Mouse (Mus musculus) ES-Bruce4 (cell line): ENCODE measurements around the gene Tcf12. TPM values are rescaled to one million over a fixed set of nuclear protein-coding genes. Genes with fewer than 3 reads are reported as not detected.

Source experiments
- H3K27ac ChIP-seq: 2 replicates; pipeline ENCODE4 v1.5.1; 2012; ENCODE audit warnings: low read length, inconsistent platforms; ENCODE audit not compliant: insufficient read depth
- H3K27me3 ChIP-seq: 2 replicates; pipeline ENCODE4 v1.6.1; 2012; ENCODE audit warnings: mild to moderate bottlenecking, low read length, inconsistent platforms; ENCODE audit not compliant: control insufficient read depth, poor library complexity, insufficient read depth, severe bottlenecking
- H3K36me3 ChIP-seq: 2 replicates; pipeline ENCODE4 v1.6.1; 2012; ENCODE audit warnings: inconsistent platforms, mild to moderate bottlenecking, low read length, moderate library complexity; ENCODE audit not compliant: control insufficient read depth, poor library complexity, insufficient read depth, severe bottlenecking
- H3K4me1 ChIP-seq: one replicate; pipeline ENCODE4 v1.8.1; 2011; ENCODE audit warnings: low read length; ENCODE audit not compliant: control insufficient read depth, insufficient read depth
- H3K4me3 ChIP-seq: 2 replicates; pipeline ENCODE4 v1.5.1; 2011; ENCODE audit warnings: low read depth, mild to moderate bottlenecking, low read length
- H3K9ac ChIP-seq: 2 replicates; pipeline ENCODE4 v1.6.1; 2012; ENCODE audit warnings: low read depth, mild to moderate bottlenecking, inconsistent platforms; ENCODE audit not compliant: poor library complexity, severe bottlenecking
- H3K9me3 ChIP-seq: replicated peaks from 2 replicates; pipeline ENCODE4 v1.6.1; 2012; ENCODE audit warnings: mild to moderate bottlenecking, low read length, inconsistent platforms; ENCODE audit not compliant: control insufficient read depth, poor library complexity, insufficient read depth, severe bottlenecking
- CTCF ChIP-seq: IDR thresholded peaks from one replicate; pipeline ENCODE4 v1.8.1; 2011; ENCODE audit warnings: low read depth, low read length
- EP300 ChIP-seq: IDR thresholded peaks from 2 replicates; pipeline ENCODE4 v1.6.1; 2011; ENCODE audit warnings: low read depth, low read length; ENCODE audit not compliant: insufficient read depth
- POLR2A ChIP-seq: IDR thresholded peaks from one replicate; pipeline ENCODE4 v1.8.1; 2011; ENCODE audit warnings: low read length; ENCODE audit not compliant: insufficient read depth
- polyA plus RNA-seq: library from polyadenylated mRNA; stranded (reverse); fragments of >200 nt; gene quantifications from 2 replicates; pipeline ENCODE4 v1.2.4, GENCODE M21; 2011; ENCODE audit warnings: low read depth; ENCODE audit not compliant: missing spikeins, insufficient read depth, insufficient read length

Tcf12 gene
- polyA plus RNA-seq, 1 experiment, result 52.6 TPM

DNA sequence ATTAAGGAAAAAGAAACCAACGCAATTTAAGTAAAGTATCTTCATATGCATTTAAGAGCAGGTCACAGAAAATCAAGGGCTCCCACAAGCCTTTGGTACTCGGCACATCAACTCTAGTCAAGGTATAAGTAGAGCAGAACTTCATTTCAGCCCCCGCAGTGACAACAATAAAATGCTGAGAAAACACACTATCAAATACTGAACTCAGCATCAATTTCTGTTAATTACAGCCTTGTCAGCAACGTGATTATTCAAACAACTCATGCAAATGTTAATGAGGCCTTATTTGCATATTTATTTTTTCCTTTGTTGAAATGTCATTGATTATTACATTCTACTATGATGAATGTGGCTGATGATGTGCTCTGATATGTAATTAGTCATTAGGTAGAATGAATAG is 136.5 kb downstream of the Tcf12 start:
- Histone ChIP-seq H3K9ac (no peak overlapping the region), H3K36me3 (no peaks in the 10 kb centered on the region), H3K27me3 (no peaks in the 10 kb centered on the region), H3K4me1 (no peaks in the 10 kb centered on the region), H3K4me3 (no peak overlapping the region), H3K9me3 (no peaks in the 10 kb centered on the region), H3K27ac (no peak overlapping the region)
- TF ChIP-seq POLR2A, result no peak
- no peak for TF ChIP-seq EP300

DNA sequence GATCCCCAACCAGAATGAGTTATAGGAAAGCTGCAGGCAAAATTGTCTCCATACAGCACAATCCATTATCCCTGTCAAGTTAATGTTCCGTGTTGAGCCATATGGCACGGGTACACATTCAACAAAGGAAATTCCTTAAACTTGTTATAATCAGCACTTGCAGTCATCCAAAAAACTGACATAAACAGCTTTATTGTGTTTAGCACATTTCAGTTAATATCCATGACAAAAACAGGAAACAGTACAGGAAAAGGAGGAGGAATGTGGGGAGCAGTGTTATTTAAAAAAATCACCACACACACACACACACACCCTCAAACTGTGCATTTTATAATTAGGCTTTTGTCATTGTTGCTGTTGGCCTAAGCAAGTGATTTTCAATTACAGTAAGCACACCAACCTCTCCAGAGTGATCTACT is 137.1 kb downstream of the Tcf12 start:
- TF ChIP-seq EP300 (no peak), CTCF (no peak), POLR2A (no peak)
- Histone ChIP-seq H3K9me3 (no peaks in the 10 kb centered on the region), H3K4me3 (no peak overlapping the region), H3K9ac (no peak overlapping the region), H3K27ac (no peak overlapping the region), H3K27me3 (no peaks in the 10 kb centered on the region), H3K4me1 (no peaks in the 10 kb centered on the region), H3K36me3 (no peaks in the 10 kb centered on the region)

DNA sequence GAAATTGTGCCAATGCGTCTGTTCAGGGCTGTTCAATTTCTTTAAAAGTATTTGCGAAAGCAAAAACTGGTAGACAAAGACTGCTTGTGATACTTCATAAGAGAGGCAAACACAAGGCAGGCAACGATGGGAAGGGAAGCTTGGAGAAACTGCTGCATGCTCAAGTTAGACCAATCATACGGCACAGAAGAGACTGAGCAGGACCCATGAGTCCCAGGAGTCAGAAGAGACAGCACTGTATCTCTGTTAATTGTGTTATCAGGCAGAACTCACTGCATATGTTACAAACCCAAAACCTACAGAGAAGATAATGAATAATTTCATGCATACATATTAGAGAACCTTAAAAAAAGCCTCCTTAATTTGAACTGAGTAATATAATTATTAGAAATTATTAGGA is 147.6 kb downstream of the Tcf12 start:
- H3K9me3 ChIP-seq, result no peaks in the 10 kb centered on the region

DNA sequence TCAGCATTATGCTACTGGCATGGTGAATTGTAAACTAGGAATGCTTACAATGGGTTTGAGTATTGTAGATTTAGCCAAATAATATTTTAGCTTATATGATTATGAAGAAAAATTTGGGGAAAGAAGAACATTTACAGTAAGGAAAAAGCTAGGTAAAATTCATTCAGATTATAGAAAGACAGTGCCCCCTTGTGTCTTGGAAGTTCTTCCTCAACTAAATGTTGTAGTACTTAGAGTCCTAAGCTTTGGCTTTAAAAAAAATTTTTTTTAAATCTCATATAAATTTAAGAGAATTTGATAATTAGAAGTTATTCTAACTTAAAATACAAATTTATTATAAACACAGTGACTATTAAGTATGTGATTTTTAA is 151.7 kb downstream of the Tcf12 start:
- Histone ChIP-seq H3K27ac (no peak overlapping the region), H3K36me3 (no peaks in the 10 kb centered on the region), H3K9me3 (no peaks in the 10 kb centered on the region), H3K27me3 (no peaks in the 10 kb centered on the region), H3K4me3 (no peak overlapping the region), H3K9ac (no peak overlapping the region), H3K4me1 (no peaks in the 10 kb centered on the region)
- TF ChIP-seq POLR2A, result no peak
- no peak for TF ChIP-seq CTCF
- no peak for TF ChIP-seq EP300

More for the DNA sequence above, 147.6 kb downstream of the Tcf12 start:
- H3K27me3 ChIP-seq, result no peaks in the 10 kb centered on the region
- no peak overlapping the region for H3K9ac ChIP-seq
- no peaks in the 10 kb centered on the region for H3K4me1 ChIP-seq
- H3K27ac ChIP-seq, result no peak overlapping the region
- H3K4me3 ChIP-seq, result no peak overlapping the region
- TF ChIP-seq CTCF, result no peak
- no peak for TF ChIP-seq POLR2A
- no peak for TF ChIP-seq EP300
- no peaks in the 10 kb centered on the region for H3K36me3 ChIP-seq

DNA sequence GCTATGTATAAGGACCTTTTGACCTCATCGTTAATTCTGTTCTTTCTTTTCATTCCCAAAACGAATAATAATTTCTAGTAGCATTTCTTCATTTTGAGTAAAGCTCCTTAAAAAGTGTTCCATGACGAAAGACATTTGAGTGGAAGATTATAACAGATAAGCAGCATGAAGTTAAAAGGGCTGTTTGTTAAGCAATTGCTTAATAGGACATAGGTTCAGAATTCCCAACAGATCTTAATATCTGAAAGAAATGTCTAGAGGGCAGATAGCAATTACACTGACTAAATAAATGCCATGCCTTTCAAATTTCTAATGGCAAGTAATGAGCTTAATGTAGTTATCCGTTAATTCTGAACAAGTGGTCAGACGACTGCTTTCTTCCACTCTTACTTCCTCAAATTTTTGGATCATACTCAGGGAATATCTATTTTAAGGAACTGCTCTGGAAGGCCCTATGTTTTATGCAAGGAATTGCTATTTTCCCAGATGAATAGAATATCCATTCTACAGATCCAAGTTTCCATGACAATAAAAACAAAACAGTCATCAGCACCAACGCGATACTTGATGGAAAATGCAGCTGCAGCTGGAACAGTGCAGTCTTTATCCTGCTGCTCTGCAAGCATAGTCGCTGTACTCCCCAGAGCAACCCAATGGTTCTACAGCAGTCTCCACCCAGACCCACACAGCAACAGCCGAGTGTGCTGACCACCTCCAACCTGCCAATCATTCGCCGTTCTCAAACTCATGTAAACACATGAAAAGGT is 152.2 kb downstream of the Tcf12 start:
- Histone ChIP-seq H3K36me3 (no peaks in the 10 kb centered on the region), H3K27me3 (no peaks in the 10 kb centered on the region), H3K9ac (no peak overlapping the region), H3K9me3 (no peaks in the 10 kb centered on the region), H3K27ac (no peak overlapping the region), H3K4me3 (no peak overlapping the region), H3K4me1 (no peaks in the 10 kb centered on the region)
- TF ChIP-seq CTCF (no peak), POLR2A (no peak), EP300 (no peak)

DNA sequence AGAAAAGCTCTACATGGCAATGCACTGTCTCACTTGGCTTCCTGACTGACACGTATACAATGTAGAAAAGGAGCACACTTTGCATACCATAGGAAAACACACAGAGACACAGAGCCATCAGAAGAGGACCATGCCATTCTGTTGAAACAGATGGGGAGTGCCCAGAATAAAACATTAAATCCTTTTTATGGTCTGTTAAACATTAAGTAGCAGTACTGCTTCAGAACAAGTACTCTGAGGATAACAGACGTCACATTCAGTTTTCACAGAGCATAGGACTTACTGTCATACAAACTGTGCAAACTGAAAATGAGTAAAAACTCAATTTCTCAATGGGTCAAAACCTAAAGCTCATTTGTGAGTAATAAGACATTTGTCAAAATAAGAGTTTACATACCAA is 158.5 kb downstream of the Tcf12 start:
- Histone ChIP-seq H3K27ac (no peak overlapping the region), H3K4me3 (no peak overlapping the region), H3K4me1 (no peaks in the 10 kb centered on the region), H3K36me3 (no peaks in the 10 kb centered on the region), H3K9ac (no peak overlapping the region), H3K27me3 (no peaks in the 10 kb centered on the region), H3K9me3 (no peaks in the 10 kb centered on the region)
- TF ChIP-seq POLR2A (no peak), CTCF (no peak), EP300 (no peak)
